Mouse (Mus musculus): ENCODE data around the gene Rnf128. TPM values are rescaled to one million over a fixed set of nuclear protein-coding genes. Genes with fewer than 3 reads are reported as not detected.

Rnf128 gene
- total RNA-seq (2021) (10 to 100 TPM; 69.3 to 82.4 TPM), polyA plus RNA-seq (2012; rRNA removed) (16.4 and 26.1 TPM in 2 replicates)
- long read RNA-seq, transcript Rnf128-201 (7 exons, 2,750 nt), result major isoform, 136 of 140 reads
- long read RNA-seq, partial matches to known transcripts, result 4 of 140 reads
- long read RNA-seq, other reads (novel, unspliced or antisense), result 0 of 140 reads

- no peak within 1 kb of the TSS for H3K4me3 ChIP-seq
- 51% methylated on average over 8 of the region's 8 CpGs for WGBS
These were observed at the start of gene Rnf128 for GRCm38 (mm10) chrX:139562925-139563461. Gene Rnf128 (plus strand): TSS chrX:139563316.

GRCm38 (mm10) chrX:139516156-139516555 is 47.0 kb upstream of the Rnf128 start:
- intact Hi-C loops (cut with DNase I), result no loop called here
- no peak overlapping the region for H3K27ac ChIP-seq
- no peak for DNase-seq
- WGBS, result 73% methylated on average over 2 of the region's 2 CpGs
- H3K36me3 ChIP-seq (ENCODE audit: control insufficient read depth, insufficient read depth, low read length), result no peaks in the 10 kb centered on the region
- no peak overlapping the region for H3K9ac ChIP-seq (ENCODE audit: low read depth, low read length)
- H3K27me3 ChIP-seq (ENCODE audit: control insufficient read depth, insufficient read depth, low read length), result no peaks in the 10 kb centered on the region
- TF ChIP-seq CTCF (IDR thresholded peaks at IDR 0.05) (no peak), EP300 (IDR thresholded peaks at IDR 0.05; ENCODE audit: insufficient read depth, low read depth, low read length) (no peak), POLR2A (IDR thresholded peaks at IDR 0.05; ENCODE audit: insufficient read depth, low read depth, low read length) (no peak)
- H3K79me2 ChIP-seq (replicated peaks; ENCODE audit: control insufficient read depth, insufficient read depth, low read length), result no peaks in the 10 kb centered on the region
- no peaks in the 10 kb centered on the region for H3K4me1 ChIP-seq (ENCODE audit: control insufficient read depth, insufficient read depth, low read length)
- H3K4me3 ChIP-seq, result no peak overlapping the region

More at GRCm38 (mm10) chrX:139562925-139563461, at the start of gene Rnf128:
- TF ChIP-seq POLR2A (IDR thresholded peaks at IDR 0.05; ENCODE audit: insufficient read depth, low read depth, low read length), result no peak
- TF ChIP-seq CTCF (IDR thresholded peaks at IDR 0.05), result no peak
- no peak for TF ChIP-seq EP300 (IDR thresholded peaks at IDR 0.05; ENCODE audit: insufficient read depth, low read depth, low read length)
- Histone ChIP-seq H3K27me3 (ENCODE audit: control insufficient read depth, insufficient read depth, low read length) (no peaks in the 10 kb centered on the region), H3K9ac (ENCODE audit: low read depth, low read length) (no peak within 1 kb of the TSS), H3K27ac (no peak within 1 kb of the TSS), H3K4me1 (ENCODE audit: control insufficient read depth, insufficient read depth, low read length) (no peaks in the 10 kb centered on the region), H3K36me3 (ENCODE audit: control insufficient read depth, insufficient read depth, low read length) (no peaks in the 10 kb centered on the region), H3K79me2 (replicated peaks; ENCODE audit: control insufficient read depth, insufficient read depth, low read length) (no peaks in the 10 kb centered on the region)
- DNase-seq, result no peak
- intact Hi-C loops (cut with DNase I), result no loop called here

DNA sequence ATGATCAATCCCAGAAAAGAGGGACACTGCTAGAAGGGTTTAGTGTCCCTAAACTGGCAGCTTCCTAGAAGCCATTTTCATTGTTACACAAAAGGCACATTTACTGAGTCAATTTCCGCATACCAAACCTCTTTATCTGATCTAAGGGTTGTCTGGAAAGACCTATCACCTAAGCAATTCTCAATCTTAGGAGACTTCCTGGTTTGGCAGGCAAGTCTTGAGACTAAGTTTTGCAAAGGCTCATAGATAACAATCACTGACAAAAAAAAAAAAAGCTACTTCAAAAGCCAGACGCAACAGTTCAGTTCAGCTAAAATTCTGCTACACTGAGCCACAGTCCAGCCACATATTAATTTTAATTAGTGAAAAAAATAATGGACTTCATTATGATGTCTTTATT is 43.9 kb upstream of the Rnf128 start:
- Histone ChIP-seq H3K4me3 (no peak overlapping the region), H3K27ac (no peak overlapping the region), H3K9ac (ENCODE audit: low read depth, low read length) (no peak overlapping the region), H3K27me3 (ENCODE audit: control insufficient read depth, insufficient read depth, low read length) (no peaks in the 10 kb centered on the region), H3K79me2 (replicated peaks; ENCODE audit: control insufficient read depth, insufficient read depth, low read length) (no peaks in the 10 kb centered on the region), H3K36me3 (ENCODE audit: control insufficient read depth, insufficient read depth, low read length) (no peaks in the 10 kb centered on the region), H3K4me1 (ENCODE audit: control insufficient read depth, insufficient read depth, low read length) (no peaks in the 10 kb centered on the region)
- TF ChIP-seq EP300 (IDR thresholded peaks at IDR 0.05; ENCODE audit: insufficient read depth, low read depth, low read length) (no peak), POLR2A (IDR thresholded peaks at IDR 0.05; ENCODE audit: insufficient read depth, low read depth, low read length) (no peak), CTCF (IDR thresholded peaks at IDR 0.05) (no peak)
- WGBS, result 67% methylated on average over 2 of the region's 2 CpGs
- intact Hi-C loops (cut with DNase I), result no loop called here
- DNase-seq, result no peak

- WGBS, result 46% methylated on average over 5 of the region's 5 CpGs
- Histone ChIP-seq H3K27me3 (ENCODE audit: control insufficient read depth, insufficient read depth, low read length) (no peaks in the 10 kb centered on the region), H3K4me1 (ENCODE audit: control insufficient read depth, insufficient read depth, low read length) (no peaks in the 10 kb centered on the region), H3K4me3 (no peak overlapping the region), H3K79me2 (replicated peaks; ENCODE audit: control insufficient read depth, insufficient read depth, low read length) (no peaks in the 10 kb centered on the region), H3K27ac (no peak overlapping the region), H3K36me3 (ENCODE audit: control insufficient read depth, insufficient read depth, low read length) (no peaks in the 10 kb centered on the region), H3K9ac (ENCODE audit: low read depth, low read length) (no peak overlapping the region)
- no peak for DNase-seq
- intact Hi-C loops (cut with DNase I), result no loop called here
- TF ChIP-seq POLR2A (IDR thresholded peaks at IDR 0.05; ENCODE audit: insufficient read depth, low read depth, low read length) (no peak), EP300 (IDR thresholded peaks at IDR 0.05; ENCODE audit: insufficient read depth, low read depth, low read length) (no peak), CTCF (IDR thresholded peaks at IDR 0.05) (no peak)
These were observed 38.6 kb upstream of the Rnf128 start for GRCm38 (mm10) chrX:139524303-139525091.

DNA sequence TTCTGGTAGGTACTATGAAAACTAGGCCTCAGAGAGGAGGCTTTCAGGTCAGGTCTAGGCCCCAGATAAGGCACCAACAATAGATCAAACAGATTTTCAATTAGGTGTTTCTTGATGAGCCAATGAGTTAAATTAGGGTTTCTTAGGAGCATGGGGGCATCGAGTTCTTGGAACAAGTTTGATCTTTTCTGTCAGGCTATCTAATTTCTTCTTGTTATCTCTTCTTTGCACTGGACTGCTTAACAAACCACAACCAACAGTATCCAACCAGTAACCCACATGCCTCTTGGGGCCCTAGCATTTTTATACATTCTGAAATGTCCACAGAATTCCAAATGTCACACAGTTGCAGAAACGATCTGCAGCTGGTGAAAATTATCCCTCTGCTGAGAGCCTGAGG is 37.4 kb upstream of the Rnf128 start:
- Histone ChIP-seq H3K27me3 (ENCODE audit: control insufficient read depth, insufficient read depth, low read length) (no peaks in the 10 kb centered on the region), H3K4me3 (no peak overlapping the region), H3K27ac (no peak overlapping the region), H3K4me1 (ENCODE audit: control insufficient read depth, insufficient read depth, low read length) (no peaks in the 10 kb centered on the region), H3K79me2 (replicated peaks; ENCODE audit: control insufficient read depth, insufficient read depth, low read length) (no peaks in the 10 kb centered on the region), H3K36me3 (ENCODE audit: control insufficient read depth, insufficient read depth, low read length) (no peaks in the 10 kb centered on the region), H3K9ac (ENCODE audit: low read depth, low read length) (no peak overlapping the region)
- intact Hi-C loops (cut with DNase I), result no loop called here
- no peak for TF ChIP-seq CTCF (IDR thresholded peaks at IDR 0.05)
- no peak for TF ChIP-seq POLR2A (IDR thresholded peaks at IDR 0.05; ENCODE audit: insufficient read depth, low read depth, low read length)
- TF ChIP-seq EP300 (IDR thresholded peaks at IDR 0.05; ENCODE audit: insufficient read depth, low read depth, low read length), result no peak
- DNase-seq, result no peak
- 78% methylated on average over 2 of the region's 2 CpGs for WGBS

DNA sequence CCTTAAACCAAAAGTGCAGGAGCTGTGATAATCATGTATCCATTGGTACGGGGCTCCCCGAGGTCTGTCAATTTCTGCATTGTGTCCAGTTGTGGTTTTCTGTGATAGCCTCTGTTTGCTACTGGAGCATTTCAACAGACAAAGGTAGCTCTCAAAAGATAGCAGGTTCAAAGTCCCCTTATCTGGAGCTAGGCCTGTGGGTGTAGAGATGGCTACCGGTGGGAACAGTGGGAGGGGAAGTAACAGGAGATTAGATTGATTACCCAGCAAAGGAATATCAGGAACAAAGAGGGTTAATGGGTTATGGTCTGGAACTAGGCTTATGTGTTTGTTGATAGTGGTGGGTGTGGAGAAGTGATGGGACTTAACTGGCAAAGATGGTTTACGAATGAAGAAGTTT is 36.1 kb upstream of the Rnf128 start:
- Histone ChIP-seq H3K27me3 (ENCODE audit: control insufficient read depth, insufficient read depth, low read length) (no peaks in the 10 kb centered on the region), H3K4me3 (no peak overlapping the region), H3K9ac (ENCODE audit: low read depth, low read length) (no peak overlapping the region), H3K4me1 (ENCODE audit: control insufficient read depth, insufficient read depth, low read length) (no peaks in the 10 kb centered on the region), H3K36me3 (ENCODE audit: control insufficient read depth, insufficient read depth, low read length) (no peaks in the 10 kb centered on the region), H3K79me2 (replicated peaks; ENCODE audit: control insufficient read depth, insufficient read depth, low read length) (no peaks in the 10 kb centered on the region), H3K27ac (no peak overlapping the region)
- 65% methylated on average over 4 of the region's 4 CpGs for WGBS
- intact Hi-C loops (cut with DNase I), result no loop called here
- DNase-seq, result no peak
- TF ChIP-seq EP300 (IDR thresholded peaks at IDR 0.05; ENCODE audit: insufficient read depth, low read depth, low read length), result no peak
- no peak for TF ChIP-seq CTCF (IDR thresholded peaks at IDR 0.05)
- TF ChIP-seq POLR2A (IDR thresholded peaks at IDR 0.05; ENCODE audit: insufficient read depth, low read depth, low read length), result no peak

Data from heart, adult 2 months (tissue).